Mouse (Mus musculus) embryonic stem cell, embryonic (primary cell): ENCODE measurements around the gene H2afy2.

Experiments used
- CTCF ChIA-PET, 4 experiments: fragments of 300-600 bp in 2 of 4; fragments of 350-600 bp in 2 of 4; sonication (Branson Sonifier 250); formaldehyde crosslinking; loops; one replicate each; lab custom pipeline; 2022; ENCODE audit warnings: inconsistent platforms in 2 of 4; lab: Charles Lee
- POLR2A ChIA-PET, 4 experiments: fragments of 300-600 bp in 2 of 4; fragments of 350-600 bp in 2 of 4; sonication (Branson Sonifier 250); formaldehyde crosslinking; loops; one replicate each; lab custom pipeline; 2022; ENCODE audit warnings: antibody characterized with exemption in 4 of 4, inconsistent platforms in 1 of 4; lab: Charles Lee

Gene H2afy2

GRCm38 (mm10) chr10:61751534-61752219 lies 32.3 kb downstream of the H2afy2 start:
- CTCF ChIA-PET: interaction anchor here in 3 of 4 experiments (0.6 to 1.7 kb wide), 4 partner anchors 9 to 415 kb away, joined by 3 to 7 read pairs (median 4); no protein-coding TSS in a partner anchor
- POLR2A ChIA-PET: interaction anchor here in 3 of 4 experiments (0.7 to 2.2 kb wide), 8 partner anchors 10 to 436 kb away, joined by 3 to 9 read pairs (median 4); no protein-coding TSS in a partner anchor

GRCm38 (mm10) chr10:61750014-61750413 lies 33.9 kb downstream of the H2afy2 start:
- CTCF ChIA-PET: interaction anchor here in 1 of 4 experiments (0.7 to 1.4 kb wide), 2 partner anchors 16 to 785 kb away, joined by 3 read pairs; no protein-coding TSS in a partner anchor
- POLR2A ChIA-PET: interaction anchor here in 3 of 4 experiments (0.6 to 2.2 kb wide), 16 partner anchors 8 to 713 kb away, joined by 3 to 9 read pairs (median 4); partner anchors contain the start of gene H2afy2 (in 1 of the 3)

- POLR2A ChIA-PET: no interaction called here
- CTCF ChIA-PET: interaction anchor here in 1 of 4 experiments (1.4 kb wide), 1 partner anchor 13 kb away, joined by 3 read pairs; no protein-coding TSS in a partner anchor
Observed at GRCm38 (mm10) chr10:61747302-61747701, 36.6 kb downstream of the H2afy2 start.

GRCm38 (mm10) chr10:61745133-61745532 lies 38.8 kb downstream of the H2afy2 start:
- POLR2A ChIA-PET: interaction anchor here (0.6 to 1.4 kb wide), 9 partner anchors 10 to 438 kb away, joined by 3 to 5 read pairs (median 3); partner anchors contain the start of gene H2afy2 (in 3 of the 4)

GRCm38 (mm10) chr10:61742336-61742735 lies 41.6 kb downstream of the H2afy2 start:
- ChIA-PET CTCF (interaction anchor here in 3 of 4 experiments (0.6 to 2.7 kb wide), 16 partner anchors 9 to 440 kb away, joined by 3 to 7 read pairs (median 4); no protein-coding TSS in a partner anchor), POLR2A (interaction anchor here in 1 of 4 experiments (0.6 to 1.0 kb wide), 2 partner anchors 9 to 927 kb away, joined by 4 to 6 read pairs; no protein-coding TSS in a partner anchor)

More at GRCm38 (mm10) chr10:61745133-61745532, 38.8 kb downstream of the H2afy2 start:
- CTCF ChIA-PET: interaction anchor here (0.5 to 2.1 kb wide), 79 partner anchors 8 to 920 kb away, joined by 3 to 17 read pairs (median 4); partner anchors contain the start of genes Aifm2 (in 2 of the 4) and H2afy2 (in 1 of the 4)

GRCm38 (mm10) chr10:61741873-61742272 lies 42.1 kb downstream of the H2afy2 start:
- ChIA-PET CTCF (interaction anchor here (0.6 to 2.7 kb wide), 21 partner anchors 10 to 441 kb away, joined by 3 to 7 read pairs (median 4); no protein-coding TSS in a partner anchor), POLR2A (interaction anchor here in 3 of 4 experiments (0.6 to 1.0 kb wide), 4 partner anchors 8 to 122 kb away, joined by 4 to 5 read pairs (median 4); partner anchors contain the start of gene H2afy2 (in 1 of the 3))

GRCm38 (mm10) chr10:61741306-61741705 lies 42.6 kb downstream of the H2afy2 start:
- ChIA-PET CTCF (interaction anchor here (0.6 to 2.7 kb wide), 16 partner anchors 9 to 441 kb away, joined by 3 to 7 read pairs (median 4); no protein-coding TSS in a partner anchor), POLR2A (interaction anchor here in 3 of 4 experiments (0.6 to 1.0 kb wide), 6 partner anchors 9 to 122 kb away, joined by 3 to 5 read pairs (median 4); partner anchors contain the start of gene H2afy2 (in 1 of the 3))

GRCm38 (mm10) chr10:61738126-61738525 lies 45.8 kb downstream of the H2afy2 start:
- POLR2A ChIA-PET: interaction anchor here in 1 of 4 experiments (1.3 kb wide), 1 partner anchor 52 kb away, joined by 3 read pairs; no protein-coding TSS in a partner anchor
- CTCF ChIA-PET: interaction anchor here in 1 of 4 experiments (0.8 kb wide), 1 partner anchor 12 kb away, joined by 3 read pairs; no protein-coding TSS in a partner anchor

GRCm38 (mm10) chr10:61737537-61737936 lies 46.4 kb downstream of the H2afy2 start:
- POLR2A ChIA-PET: no interaction called here
- CTCF ChIA-PET: interaction anchor here in 1 of 4 experiments (0.8 kb wide), 1 partner anchor 11 kb away, joined by 3 read pairs; no protein-coding TSS in a partner anchor

- POLR2A ChIA-PET: interaction anchor here in 1 of 4 experiments (0.6 kb wide), 1 partner anchor 696 kb away, joined by 4 read pairs; no protein-coding TSS in a partner anchor
Observed at GRCm38 (mm10) chr10:61736671-61737078, 47.3 kb downstream of the H2afy2 start.

GRCm38 (mm10) chr10:61734377-61734776 lies 49.6 kb downstream of the H2afy2 start:
- CTCF ChIA-PET: interaction anchor here (0.5 to 4.0 kb wide), 31 partner anchors 9 to 1522 kb away, joined by 3 to 17 read pairs (median 4); partner anchors contain the start of genes Aifm2 (in 1 of the 4) and Ppa1 (in 1 of the 4)
- POLR2A ChIA-PET: interaction anchor here (0.6 to 1.3 kb wide), 7 partner anchors 9 to 86 kb away, joined by 3 to 5 read pairs (median 3); partner anchors contain the start of genes Aifm2 (in 1 of the 4) and Ppa1 (in 1 of the 4)

More at GRCm38 (mm10) chr10:61736671-61737078, 47.3 kb downstream of the H2afy2 start:
- CTCF ChIA-PET: interaction anchor here in 2 of 4 experiments (1.3 to 1.9 kb wide), 2 partner anchors 8 to 245 kb away, joined by 3 to 6 read pairs; no protein-coding TSS in a partner anchor

GRCm38 (mm10) chr10:61730171-61730570 lies 53.8 kb downstream of the H2afy2 start:
- CTCF ChIA-PET: interaction anchor here in 1 of 4 experiments (0.6 to 1.5 kb wide), 4 partner anchors 15 to 238 kb away, joined by 3 to 5 read pairs (median 4); partner anchors contain the start of gene Aifm2
- POLR2A ChIA-PET: no interaction called here

GRCm38 (mm10) chr10:61729181-61729580 lies 54.8 kb downstream of the H2afy2 start:
- ChIA-PET POLR2A (interaction anchor here in 1 of 4 experiments (0.6 to 0.9 kb wide), 2 partner anchors 10 to 291 kb away, joined by 3 read pairs; no protein-coding TSS in a partner anchor), CTCF (interaction anchor here in 2 of 4 experiments (1.0 to 1.5 kb wide), 4 partner anchors 12 to 237 kb away, joined by 3 to 5 read pairs (median 4); partner anchors contain the start of gene Aifm2 (in 1 of the 2))

- POLR2A ChIA-PET: interaction anchor here in 1 of 4 experiments (0.7 kb wide), 1 partner anchor 31 kb away, joined by 4 read pairs; no protein-coding TSS in a partner anchor
- CTCF ChIA-PET: no interaction called here
Observed at GRCm38 (mm10) chr10:61723271-61723670, 60.7 kb downstream of the H2afy2 start.

- ChIA-PET CTCF (interaction anchor here in 2 of 4 experiments (1.1 to 1.3 kb wide), 3 partner anchors 12 to 120 kb away, joined by 3 to 4 read pairs (median 3); no protein-coding TSS in a partner anchor), POLR2A (interaction anchor here in 1 of 4 experiments (0.7 to 1.2 kb wide), 2 partner anchors 10 to 28 kb away, joined by 3 read pairs; no protein-coding TSS in a partner anchor)
Observed at GRCm38 (mm10) chr10:61722215-61722614, 61.7 kb downstream of the H2afy2 start.

- CTCF ChIA-PET: interaction anchor here in 2 of 4 experiments (0.8 to 0.9 kb wide), 2 partner anchors 14 to 25 kb away, joined by 3 to 4 read pairs; no protein-coding TSS in a partner anchor
- POLR2A ChIA-PET: no interaction called here
Observed at GRCm38 (mm10) chr10:61720331-61720730, 63.6 kb downstream of the H2afy2 start.
